Mouse (Mus musculus): Measurements from ENCODE around the gene Il31.

Gene Il31

GRCm38 (mm10) chr5:123473817-123474216 lies 15.5 kb downstream of the Il31 start:
- no peak for DNase-seq (ENCODE audit: low spot score in 2 of 2)

- no peak for DNase-seq (ENCODE audit: low spot score in 2 of 2)
Measured at GRCm38 (mm10) chr5:123470784-123471400, 18.4 kb downstream of the Il31 start.

- no peak for DNase-seq (ENCODE audit: low spot score in 2 of 2)
Measured at GRCm38 (mm10) chr5:123464638-123465037, 24.7 kb downstream of the Il31 start.

GRCm38 (mm10) chr5:123461420-123461819 lies 27.9 kb downstream of the Il31 start:
- no peak for DNase-seq (ENCODE audit: low spot score in 2 of 2)

- no peak for DNase-seq (ENCODE audit: low spot score in 2 of 2)
Measured at GRCm38 (mm10) chr5:123451886-123452285, 37.4 kb downstream of the Il31 start.

- DNase-seq (ENCODE audit: low spot score in 2 of 2), result no peak
Measured at GRCm38 (mm10) chr5:123444849-123445334, 44.4 kb downstream of the Il31 start.

GRCm38 (mm10) chr5:123444069-123444468 lies 45.2 kb downstream of the Il31 start:
- DNase-seq (ENCODE audit: low spot score in 2 of 2), result peak; percentile 56 to 71

GRCm38 (mm10) chr5:123442283-123442682 lies 47.0 kb downstream of the Il31 start:
- DNase-seq (ENCODE audit: low spot score in 2 of 2), result no peak

GRCm38 (mm10) chr5:123440664-123441063 lies 48.6 kb downstream of the Il31 start:
- DNase-seq (ENCODE audit: low spot score in 2 of 2), result no peak

GRCm38 (mm10) chr5:123439941-123440340 lies 49.3 kb downstream of the Il31 start:
- no peak for DNase-seq (ENCODE audit: low spot score in 2 of 2)

GRCm38 (mm10) chr5:123439312-123439711 lies 50.0 kb downstream of the Il31 start:
- no peak for DNase-seq (ENCODE audit: low spot score in 2 of 2)

GRCm38 (mm10) chr5:123438381-123438780 lies 50.9 kb downstream of the Il31 start:
- no peak for DNase-seq (ENCODE audit: low spot score in 2 of 2)

- peak in 1 of 2 experiments; percentile 46 for DNase-seq (ENCODE audit: low spot score in 2 of 2)
Measured at GRCm38 (mm10) chr5:123436780-123437175, 52.5 kb downstream of the Il31 start.

GRCm38 (mm10) chr5:123436071-123436779 lies 53.1 kb downstream of the Il31 start:
- no peak for DNase-seq (ENCODE audit: low spot score in 2 of 2)

GRCm38 (mm10) chr5:123432305-123432874 lies 56.9 kb downstream of the Il31 start:
- no peak for DNase-seq (ENCODE audit: low spot score in 2 of 2)

- peak; percentile 33 to 37 for DNase-seq (ENCODE audit: low spot score in 2 of 2)
Measured at GRCm38 (mm10) chr5:123431524-123432304, 57.6 kb downstream of the Il31 start.

Data from frontal cortex, postnatal 10 days (tissue).